Mouse (Mus musculus) C2C12 (cell line): ENCODE data around the gene Grhl1. TPM values are rescaled to one million over a fixed set of nuclear protein-coding genes. Genes with fewer than 3 reads are reported as not detected.
"Not testable (repeated sequence)": the region's sequence is repeated elsewhere in the genome, so short reads cannot be mapped to it uniquely, and the experiment has no call there.

Experiments
- H3K27me3 ChIP-seq: one replicate; pipeline ENCODE4 v1.6.1; 2011; ENCODE audit not compliant: control insufficient read depth, insufficient read depth, insufficient read length
- H3K36me3 ChIP-seq: one replicate; pipeline ENCODE4 v1.6.1; 2011; ENCODE audit not compliant: control insufficient read depth, insufficient read depth
- H3K4me3 ChIP-seq: one replicate; pipeline ENCODE4 v1.5.1; 2011; ENCODE audit warnings: mild to moderate bottlenecking, control low read depth; ENCODE audit not compliant: poor library complexity, insufficient read depth, severe bottlenecking
- H3K79me2 ChIP-seq: one replicate; pipeline ENCODE4 v1.6.1; 2011; ENCODE audit not compliant: control insufficient read depth, insufficient read depth
- H3K79me3 ChIP-seq: one replicate; pipeline ENCODE4 v1.6.1; 2011; ENCODE audit warnings: low read depth, control low read depth
- H3ac ChIP-seq: one replicate; pipeline ENCODE3; 2011; ENCODE audit warnings: low read depth; ENCODE audit not compliant: control insufficient read depth, insufficient read length
- CEBPB ChIP-seq: IDR thresholded peaks from one replicate; pipeline ENCODE4 v1.6.1; 2011; ENCODE audit warnings: low read depth, mild to moderate bottlenecking, control low read depth, moderate library complexity
- CTCF ChIP-seq: IDR thresholded peaks from one replicate; pipeline ENCODE4 v1.5.1; 2011; ENCODE audit not compliant: control insufficient read depth, insufficient read depth, insufficient read length
- FOSL1 ChIP-seq: IDR thresholded peaks from one replicate; pipeline ENCODE4 v1.8.0; 2011; ENCODE audit warnings: mild to moderate bottlenecking, low read length; ENCODE audit not compliant: poor library complexity, insufficient read depth, severe bottlenecking
- MAX ChIP-seq: IDR thresholded peaks from one replicate; pipeline ENCODE4 v1.6.1; 2011; ENCODE audit warnings: mild to moderate bottlenecking, control low read depth
- MYOD1 ChIP-seq: IDR thresholded peaks from one replicate; pipeline ENCODE4 v1.6.1; 2011; ENCODE audit warnings: low read depth; ENCODE audit not compliant: control insufficient read depth, insufficient read length
- MYOG ChIP-seq: IDR thresholded peaks from one replicate; pipeline ENCODE4 v1.6.1; 2011; ENCODE audit not compliant: control insufficient read depth, insufficient read length; ENCODE audit errors: extremely low read depth
- USF1 ChIP-seq: IDR thresholded peaks from one replicate; pipeline ENCODE4 v1.6.1; 2011; ENCODE audit warnings: low read depth, mild to moderate bottlenecking, control low read depth, moderate library complexity
- polyA plus RNA-seq: library from polyadenylated mRNA; unstranded; fragments of >200 nt; fragmentation: generic; extraction: Trizol; gene quantifications from one replicate; pipeline ENCODE4 v1.2.1, GENCODE M21; 2012; ENCODE audit warnings: missing spikeins

Grhl1 gene
- polyA plus RNA-seq, 1 experiment = 0.20 TPM

GRCm38 (mm10) chr12:24627215-24627614 is 55.1 kb downstream of the Grhl1 start:
- Histone ChIP-seq H3ac (no peak overlapping the region), H3K79me2 (no peaks in the 10 kb centered on the region), H3K79me3 (no peaks in the 10 kb centered on the region), H3K27me3 (no peaks in the 10 kb centered on the region), H3K36me3 (no peaks in the 10 kb centered on the region), H3K4me3 (no peak overlapping the region)
- no peak for TF ChIP-seq USF1
- TF ChIP-seq FOSL1 = no peak
- no peak for TF ChIP-seq CTCF
- no peak for TF ChIP-seq MYOD1
- no peak for TF ChIP-seq MAX
- TF ChIP-seq CEBPB = no peak
- TF ChIP-seq MYOG = no peak

DNA sequence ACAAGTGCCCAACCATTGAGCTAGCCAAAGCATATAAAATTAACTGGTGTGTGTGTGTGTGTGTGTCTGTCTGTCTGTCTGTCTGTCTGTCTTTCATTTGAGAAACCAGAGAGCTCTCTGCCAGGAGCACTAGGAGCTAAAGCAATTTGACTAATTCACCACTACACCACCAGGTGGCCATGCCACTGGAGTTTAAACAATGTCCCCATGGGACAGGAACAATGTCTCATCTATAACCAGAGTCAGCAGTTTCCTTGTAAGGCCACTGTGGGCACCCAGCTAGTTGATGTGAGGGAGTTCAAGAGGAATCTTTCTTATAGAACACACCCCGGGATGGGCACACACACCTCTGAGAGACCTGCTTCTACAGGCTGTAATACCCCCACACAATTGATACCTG is 58.1 kb downstream of the Grhl1 start:
- Histone ChIP-seq H3K27me3 (no peaks in the 10 kb centered on the region), H3K36me3 (no peaks in the 10 kb centered on the region), H3ac (no peak overlapping the region), H3K79me3 (no peaks in the 10 kb centered on the region), H3K79me2 (no peaks in the 10 kb centered on the region), H3K4me3 (no peak overlapping the region)
- TF ChIP-seq MYOD1 (no peak), FOSL1 (no peak), MYOG (no peak), MAX (no peak), CTCF (no peak), CEBPB (no peak), USF1 (no peak)

GRCm38 (mm10) chr12:24632404-24632803 is 60.3 kb downstream of the Grhl1 start:
- Histone ChIP-seq H3K79me2 (no peaks in the 10 kb centered on the region), H3ac (no peak overlapping the region), H3K27me3 (no peaks in the 10 kb centered on the region), H3K79me3 (no peaks in the 10 kb centered on the region), H3K36me3 (no peaks in the 10 kb centered on the region), H3K4me3 (no peak overlapping the region)
- no peak for TF ChIP-seq MYOG
- TF ChIP-seq CEBPB = no peak
- no peak for TF ChIP-seq USF1
- TF ChIP-seq MAX = no peak

- no peaks in the 10 kb centered on the region for H3K79me3 ChIP-seq
- H3K36me3 ChIP-seq = no peaks in the 10 kb centered on the region
- H3ac ChIP-seq = no peak overlapping the region
- H3K79me2 ChIP-seq = no peaks in the 10 kb centered on the region
- H3K4me3 ChIP-seq = no peak overlapping the region
- TF ChIP-seq MAX = no peak
- no peak for TF ChIP-seq MYOG
- no peak for TF ChIP-seq MYOD1
- no peak for TF ChIP-seq USF1
- no peak for TF ChIP-seq CTCF
- no peak for TF ChIP-seq FOSL1
- no peak for TF ChIP-seq CEBPB
- no peaks in the 10 kb centered on the region for H3K27me3 ChIP-seq
Measured at GRCm38 (mm10) chr12:24633753-24634191, 61.7 kb downstream of the Grhl1 start.

- Histone ChIP-seq H3K27me3 (no peaks in the 10 kb centered on the region), H3K79me2 (no peaks in the 10 kb centered on the region), H3K4me3 (no peak overlapping the region), H3K36me3 (no peaks in the 10 kb centered on the region), H3ac (no peak overlapping the region), H3K79me3 (no peaks in the 10 kb centered on the region)
- TF ChIP-seq FOSL1 (no peak), MYOG (no peak), USF1 (no peak), CTCF (no peak), CEBPB (no peak), MAX (no peak), MYOD1 (no peak)
Measured at GRCm38 (mm10) chr12:24634212-24634611, 62.1 kb downstream of the Grhl1 start.

- Histone ChIP-seq H3K79me3 (no peaks in the 10 kb centered on the region), H3K79me2 (no peaks in the 10 kb centered on the region), H3ac (no peak overlapping the region), H3K27me3 (no peaks in the 10 kb centered on the region), H3K36me3 (no peaks in the 10 kb centered on the region), H3K4me3 (no peak overlapping the region)
- TF ChIP-seq CEBPB = no peak
- TF ChIP-seq USF1 = no peak
- no peak for TF ChIP-seq MAX
- no peak for TF ChIP-seq FOSL1
- no peak for TF ChIP-seq MYOG
- TF ChIP-seq MYOD1 = no peak
- no peak for TF ChIP-seq CTCF
Measured at GRCm38 (mm10) chr12:24634648-24635047, 62.6 kb downstream of the Grhl1 start.

DNA sequence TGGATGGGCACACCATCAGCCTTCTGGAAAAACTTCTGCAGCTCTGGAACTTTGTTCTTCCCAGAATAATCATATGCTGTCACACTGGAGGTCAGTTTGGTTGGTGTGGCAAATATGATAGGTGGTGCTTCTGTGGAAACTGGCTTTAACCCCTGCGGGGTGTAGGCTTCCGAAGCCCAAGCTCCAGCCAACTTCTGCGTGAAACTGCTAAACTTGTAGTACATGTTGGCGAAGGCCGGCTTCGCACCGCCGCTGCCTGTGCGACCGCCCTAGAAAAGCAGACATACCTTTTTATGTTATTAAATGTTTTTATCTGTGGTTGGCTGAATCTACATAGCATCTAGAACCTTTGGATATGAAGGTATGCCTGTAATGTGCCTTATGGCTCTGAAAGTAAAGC is 66.7 kb downstream of the Grhl1 start:
- not testable (repeated sequence) for H3ac ChIP-seq, H3K36me3 ChIP-seq, H3K27me3 ChIP-seq, H3K79me2 ChIP-seq, H3K79me3 ChIP-seq, H3K4me3 ChIP-seq
